Mouse (Mus musculus) olfactory bulb, adult 2 months (tissue): Measurements from ENCODE around the gene Nrip3.

ENCODE experiments used
- CTCF ChIP-seq: fragments of 200-500 bp; IDR thresholded peaks from 2 replicates; pipeline ENCODE4 v1.5.1; 2012; ENCODE audit warnings: low read depth, mild to moderate bottlenecking, low read length, moderate library complexity; ENCODE audit not compliant: insufficient read depth
- POLR2A ChIP-seq: fragments of 200-500 bp; IDR thresholded peaks from 2 replicates; pipeline ENCODE4 v1.6.1; 2012; ENCODE audit warnings: mild to moderate bottlenecking, low read depth, low read length, moderate library complexity; ENCODE audit not compliant: insufficient read depth

GRCm38 (mm10) chr7:109731626-109732025 lies 50.2 kb downstream of the Nrip3 start, which contains the start of gene Ascl3:
- TF ChIP-seq CTCF (no peak), POLR2A (no peak)
